Mouse (Mus musculus) liver, adult 2 months (tissue): ENCODE data around the gene Ifi208. TPM values are rescaled to one million over a fixed set of nuclear protein-coding genes. Genes with fewer than 3 reads are reported as not detected.
A peak's percentile ranks its signal among the peaks of the same experiment; 100 is the strongest.
"Not testable (repeated sequence)": the region's sequence is repeated elsewhere in the genome, so short reads cannot be mapped to it uniquely, and the experiment has no call there.

Experiments used
- DNase-seq: peaks from one replicate; pipeline ENCODE4 v3.0.0-alpha.2; 2011; ENCODE audit warnings: low read depth, low spot score; ENCODE audit errors: extremely low read depth
- H3K27ac ChIP-seq: fragments of 200-500 bp; replicated peaks from 2 replicates; pipeline ENCODE4 v1.5.1; 2012; ENCODE audit warnings: low read depth, mild to moderate bottlenecking, control low read depth, inconsistent platforms, low read length; ENCODE audit not compliant: insufficient read depth
- H3K27me3 ChIP-seq: fragments of 200-500 bp; 2 replicates; pipeline ENCODE4 v1.6.1; 2012; ENCODE audit warnings: mild to moderate bottlenecking, moderate library complexity, low read length, inconsistent platforms; ENCODE audit not compliant: control insufficient read depth, insufficient read depth
- H3K36me3 ChIP-seq: fragments of 200-500 bp; 2 replicates; pipeline ENCODE4 v1.6.1; 2012; ENCODE audit warnings: low read length, inconsistent platforms; ENCODE audit not compliant: control insufficient read depth, insufficient read depth
- H3K4me1 ChIP-seq: fragments of 200-500 bp; 2 replicates; pipeline ENCODE4 v1.6.1; 2011; ENCODE audit warnings: low read length; ENCODE audit not compliant: control insufficient read depth, insufficient read depth
- H3K4me3 ChIP-seq: fragments of 200-500 bp; 2 replicates; pipeline ENCODE4 v1.5.1; 2011; ENCODE audit warnings: low read depth, mild to moderate bottlenecking, control low read depth, low read length, moderate library complexity; ENCODE audit not compliant: insufficient read depth
- H3K79me2 ChIP-seq: fragments of 200-500 bp; 2 replicates; pipeline ENCODE4 v1.6.1; 2012; ENCODE audit warnings: inconsistent platforms, mild to moderate bottlenecking, low read length, moderate library complexity; ENCODE audit not compliant: control insufficient read depth, insufficient read depth
- H3K9ac ChIP-seq: fragments of 200-500 bp; 2 replicates; pipeline ENCODE4 v1.6.1; 2012; ENCODE audit warnings: low read depth, mild to moderate bottlenecking, control low read depth, inconsistent platforms, low read length
- CTCF ChIP-seq: fragments of 200-500 bp; IDR thresholded peaks from 2 replicates; pipeline ENCODE4 v1.5.1; 2011; ENCODE audit warnings: low read depth, low read length, control low read depth
- POLR2A ChIP-seq: fragments of 200-500 bp; IDR thresholded peaks from 2 replicates; pipeline ENCODE4 v1.6.1; 2011; ENCODE audit warnings: low read length, control low read depth; ENCODE audit not compliant: insufficient read depth; ENCODE audit errors: extremely low read depth
- WGBS: fragments of 180-500 bp; shearing (Covaris S2); methylation state at CpG from one replicate; pipeline ENCODE4 v1.1.7; 2018; 5-methylcytosine and 5-hydroxymethylcytosine counted together
- polyA plus RNA-seq: library from polyadenylated mRNA; depleted of rRNA; stranded (reverse); fragments of >200 nt; gene quantifications from 2 replicates; pipeline ENCODE4 v1.2.3, GENCODE M21; 2012
- total RNA-seq: library from RNA; depleted of rRNA; stranded (reverse); fragments of >200 nt; gene quantifications from 2 replicates; pipeline ENCODE4 v1.2.3, GENCODE M21; 2014

Gene Ifi208
- total and polyA plus RNA-seq, 2 experiments, result 0.18 to 0.83 TPM

- Histone ChIP-seq H3K4me3 (no peak overlapping the region), H3K79me2 (no peaks in the 10 kb centered on the region), H3K27me3 (no peaks in the 10 kb centered on the region), H3K27ac (no peak overlapping the region), H3K36me3 (no peaks in the 10 kb centered on the region), H3K9ac (no peak overlapping the region), H3K4me1 (no peaks in the 10 kb centered on the region)
- TF ChIP-seq POLR2A, result no peak
- TF ChIP-seq CTCF, result no peak
- 80% methylated on average over 4 of the region's 4 CpGs for WGBS
- no peak for DNase-seq
Measured at GRCm38 (mm10) chr1:173657973-173658372, 15.5 kb upstream of the Ifi208 start.

DNA sequence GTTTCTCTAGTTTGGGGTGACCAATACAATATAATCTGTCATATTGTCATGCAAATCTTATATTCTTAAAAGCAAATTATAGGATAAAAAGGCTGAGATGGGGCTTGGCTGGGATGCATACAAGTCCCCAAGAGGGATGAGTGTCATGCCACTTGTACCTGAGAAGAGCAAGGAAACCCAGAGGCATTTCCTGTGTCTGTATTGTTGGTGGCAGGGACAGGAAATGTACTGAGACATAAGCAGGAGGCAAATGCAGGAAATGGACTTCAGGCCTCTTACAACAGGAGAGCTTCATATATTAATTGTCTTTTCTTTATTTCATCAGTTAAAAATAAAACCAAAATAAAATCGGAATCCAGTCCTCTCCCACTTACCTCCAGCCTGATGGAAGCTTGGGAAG, 5.1 kb downstream of the Ifi208 start:
- 59% methylated on average over 1 of the region's 1 CpGs for WGBS
- not testable (repeated sequence) for H3K79me2 ChIP-seq, H3K4me3 ChIP-seq, H3K36me3 ChIP-seq, H3K27ac ChIP-seq, H3K27me3 ChIP-seq, H3K4me1 ChIP-seq, H3K9ac ChIP-seq, DNase-seq

GRCm38 (mm10) chr1:173694270-173694669, 20.8 kb downstream of the Ifi208 start:
- TF ChIP-seq CTCF, result no peak
- TF ChIP-seq POLR2A, result no peak
- 95% methylated on average over 1 of the region's 1 CpGs for WGBS
- Histone ChIP-seq H3K27me3 (no peaks in the 10 kb centered on the region), H3K9ac (no peak overlapping the region), H3K79me2 (no peaks in the 10 kb centered on the region), H3K4me1 (no peaks in the 10 kb centered on the region), H3K36me3 (no peaks in the 10 kb centered on the region), H3K27ac (no peak overlapping the region), H3K4me3 (no peak overlapping the region)
- peak; percentile 6 for DNase-seq

GRCm38 (mm10) chr1:173733219-173733618, 59.7 kb downstream of the Ifi208 start:
- TF ChIP-seq CTCF, result no peak
- TF ChIP-seq POLR2A, result no peak

GRCm38 (mm10) chr1:173735015-173735414, 61.5 kb downstream of the Ifi208 start:
- H3K27ac ChIP-seq, H3K4me3 ChIP-seq, H3K36me3 ChIP-seq, H3K27me3 ChIP-seq, DNase-seq, H3K9ac ChIP-seq, H3K4me1 ChIP-seq, H3K79me2 ChIP-seq: not testable (repeated sequence)
- 93% methylated on average over 4 of the region's 4 CpGs for WGBS

More at GRCm38 (mm10) chr1:173733219-173733618, 59.7 kb downstream of the Ifi208 start:
- Histone ChIP-seq H3K9ac (no peak overlapping the region), H3K36me3 (no peaks in the 10 kb centered on the region; the same call in 1 of the 2 replicates), H3K79me2 (no peaks in the 10 kb centered on the region), H3K27ac (no peak overlapping the region), H3K4me3 (no peak overlapping the region), H3K27me3 (no peaks in the 10 kb centered on the region), H3K4me1 (no peaks in the 10 kb centered on the region)
- no peak for DNase-seq
- WGBS, result 31% methylated on average over 7 of the region's 7 CpGs

DNA sequence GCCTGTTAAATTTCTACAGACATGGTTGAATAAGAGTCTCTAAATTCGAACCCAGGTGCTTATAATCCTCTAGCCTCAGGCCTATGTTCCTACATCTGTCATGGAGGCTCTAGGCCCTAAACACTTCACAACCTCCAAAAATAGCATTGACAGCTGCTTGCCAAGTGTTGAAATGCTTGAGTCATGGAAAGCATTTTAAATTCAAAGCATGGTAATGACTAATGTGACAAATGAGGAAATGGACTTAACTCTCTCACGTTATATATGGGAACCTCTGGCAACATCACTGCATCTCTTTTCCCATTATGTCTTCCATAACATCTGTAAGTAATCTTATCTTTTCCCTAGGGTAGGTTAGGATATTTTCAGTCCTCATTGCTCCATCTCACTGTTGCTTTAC, 63.5 kb downstream of the Ifi208 start:
- no peaks in the 10 kb centered on the region; the same call in 1 of the 2 replicates for H3K36me3 ChIP-seq
- H3K27ac ChIP-seq, result no peak overlapping the region
- no peaks in the 10 kb centered on the region for H3K4me1 ChIP-seq
- TF ChIP-seq CTCF (no peak), POLR2A (no peak)
- H3K9ac ChIP-seq, result no peak overlapping the region
- DNase-seq, result peak; percentile 23
- H3K79me2 ChIP-seq, result no peaks in the 10 kb centered on the region
- no peak overlapping the region for H3K4me3 ChIP-seq
- 45% methylated on average over 2 of the region's 2 CpGs for WGBS
- no peaks in the 10 kb centered on the region for H3K27me3 ChIP-seq
